25 mouse cellular contexts compared by ENCODE assay signal in the genomic region with DNA sequence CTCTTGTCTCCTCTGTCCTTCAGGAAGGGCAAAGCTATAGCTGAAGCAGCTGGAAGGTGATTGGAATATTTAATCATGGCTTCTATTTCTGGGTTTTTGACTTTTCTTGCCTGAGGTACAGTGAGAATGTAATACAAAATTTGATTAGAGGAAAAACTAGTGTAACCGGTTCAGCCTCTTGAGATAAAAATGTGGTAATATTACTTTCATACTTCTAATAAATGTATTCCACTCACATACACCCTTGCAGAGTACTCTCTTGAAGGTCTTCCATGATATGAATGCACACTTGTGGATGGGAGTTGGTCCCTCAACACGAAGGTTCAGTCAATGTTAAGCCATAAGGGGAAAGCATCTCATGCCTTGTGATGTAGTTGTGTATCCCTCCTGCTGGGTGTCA.
A peak's percentile ranks its signal among the peaks of the same experiment; 100 is the strongest.
DNase-seq lines count a peak whose midpoint lies in the region; ATAC-seq and TF ChIP-seq lines count a peak whose summit lies in the region.
"Had no signal": no experiment of that assay in that cellular context is flagged by ENCODE, and none has a peak within 500 bp of the region (broad histone marks: within the 10 kb centered on the region; RNA-seq: fewer than 3 reads in every experiment).

No protein-coding gene starts in this region.

- peak; percentile 30 for DNase-seq in limb, embryonic 14.5 days (ENCODE audit: low spot score)
- DNase-seq in limb, embryonic 10.5 days (ENCODE audit: low spot score), result no peak
- no peak for DNase-seq in lung, postnatal 4 days
- no peak for DNase-seq in testis, postnatal 14 days (ENCODE audit: low spot score)
- no peak for DNase-seq in embryo, embryonic 10 days (ENCODE audit: low spot score)
- DNase-seq: adrenal gland, adult 2 months; adrenal gland, postnatal 14 days; cerebellum, adult 11-12 months; cerebellum, adult 8-10 months; cerebellum, postnatal 10 days; cerebellum, postnatal 36 days; gastrocnemius, postnatal 25 days; heart, adult 18-20 months; heart, postnatal 10 days; heart, postnatal 4 days had no signal

- H3K4me3 ChIP-seq in limb, embryonic 14.5 days (replicated peaks; ENCODE audit: low read length), result no peak overlapping the region
- no peak overlapping the region for H3K4me3 ChIP-seq in limb, embryonic 10.5 days
- H3K4me3 ChIP-seq in lung, embryonic 16.5 days (ENCODE audit: low read length), result no peak overlapping the region
- peak overlapping the region; percentile 42 for H3K4me3 ChIP-seq in testis, adult 2 months (ENCODE audit: control insufficient read depth, low read depth, low read length)
- H3K4me3 ChIP-seq: embryonic facial prominence, embryonic 12.5 days; erythroblast, embryonic 14.5 days; forebrain, embryonic 12.5 days; forebrain, embryonic 15.5 days; heart, embryonic 12.5 days; heart, embryonic 15.5 days had no signal

- H3K36me3 ChIP-seq in limb, embryonic 14.5 days (ENCODE audit: control insufficient read depth, insufficient read depth, low read length), result no peaks in the 10 kb centered on the region
- H3K36me3 ChIP-seq in limb, embryonic 10.5 days, result no peaks in the 10 kb centered on the region
- H3K36me3 ChIP-seq in lung, embryonic 16.5 days (ENCODE audit: control insufficient read depth, insufficient read depth, low read length), result no peaks in the 10 kb centered on the region
- no peaks in the 10 kb centered on the region for H3K36me3 ChIP-seq in testis, adult 2 months (ENCODE audit: control insufficient read depth, insufficient read depth, low read length)
- H3K36me3 ChIP-seq: embryonic facial prominence, embryonic 12.5 days; forebrain, embryonic 12.5 days; forebrain, embryonic 15.5 days; heart, embryonic 12.5 days; heart, embryonic 15.5 days had no signal

- no peak for TF ChIP-seq POLR2A in limb, embryonic 14.5 days (IDR thresholded peaks at IDR 0.05; ENCODE audit: borderline replicate concordance, extremely low read depth, insufficient read depth, insufficient read length)
- TF ChIP-seq POLR2A in testis, adult 2 months (IDR thresholded peaks at IDR 0.05; ENCODE audit: control insufficient read depth, low read depth, low read length), result no peak

- no peaks in the 10 kb centered on the region for H3K9me3 ChIP-seq in limb, embryonic 14.5 days (ENCODE audit: control insufficient read depth, low read length)
- H3K9me3 ChIP-seq in limb, embryonic 10.5 days (replicated peaks), result no peaks in the 10 kb centered on the region
- H3K9me3 ChIP-seq in lung, embryonic 16.5 days (ENCODE audit: control insufficient read depth, low read length), result no peaks in the 10 kb centered on the region
- H3K9me3 ChIP-seq: embryonic facial prominence, embryonic 12.5 days; forebrain, embryonic 12.5 days; forebrain, embryonic 15.5 days; heart, embryonic 12.5 days; heart, embryonic 15.5 days had no signal

- H3K9ac ChIP-seq in limb, embryonic 14.5 days (ENCODE audit: low read depth, low read length, severe bottlenecking), result no peak overlapping the region
- H3K9ac ChIP-seq in lung, embryonic 16.5 days (ENCODE audit: low read length), result no peak overlapping the region
- H3K9ac ChIP-seq: embryonic facial prominence, embryonic 12.5 days; forebrain, embryonic 12.5 days; forebrain, embryonic 15.5 days; heart, embryonic 12.5 days; heart, embryonic 15.5 days; hindbrain, embryonic 14.5 days had no signal

- H3K27me3 ChIP-seq in limb, embryonic 14.5 days (ENCODE audit: control insufficient read depth, insufficient read depth, low read length), result no peaks in the 10 kb centered on the region
- H3K27me3 ChIP-seq in limb, embryonic 10.5 days (ENCODE audit: low read depth, poor library complexity, severe bottlenecking), result no peaks in the 10 kb centered on the region
- H3K27me3 ChIP-seq in lung, embryonic 16.5 days (ENCODE audit: control insufficient read depth, insufficient read depth, low read depth, low read length), result no peaks in the 10 kb centered on the region
- no peaks in the 10 kb centered on the region for H3K27me3 ChIP-seq in testis, adult 2 months (ENCODE audit: control insufficient read depth, insufficient read depth, low read length)
- H3K27me3 ChIP-seq: embryonic facial prominence, embryonic 12.5 days; forebrain, embryonic 12.5 days; forebrain, embryonic 15.5 days; heart, embryonic 12.5 days; heart, embryonic 15.5 days had no signal

- no peak overlapping the region for H3K4me2 ChIP-seq in limb, embryonic 14.5 days (replicated peaks; ENCODE audit: low read depth, low read length, severe bottlenecking)
- H3K4me2 ChIP-seq in lung, embryonic 16.5 days (ENCODE audit: low read depth, low read length), result no peak overlapping the region
- H3K4me2 ChIP-seq: embryonic facial prominence, embryonic 12.5 days; forebrain, embryonic 12.5 days; forebrain, embryonic 15.5 days; heart, embryonic 12.5 days; heart, embryonic 15.5 days; hindbrain, embryonic 14.5 days had no signal

- WGBS in limb, embryonic 14.5 days, result 87% methylated on average over 2 of the region's 2 CpGs
- WGBS in limb, embryonic 10.5 days, result 95% methylated on average over 2 of the region's 2 CpGs
- 54% methylated on average over 2 of the region's 2 CpGs for WGBS in lung, embryonic 16.5 days

- no peak for TF ChIP-seq CTCF in testis, adult 2 months (IDR thresholded peaks at IDR 0.05; ENCODE audit: control insufficient read depth, insufficient read depth, insufficient replicate concordance, low read depth, low read length)

- H3K27ac ChIP-seq in limb, embryonic 14.5 days (replicated peaks; ENCODE audit: low read depth, low read length), result no peak overlapping the region
- no peak overlapping the region for H3K27ac ChIP-seq in limb, embryonic 10.5 days
- peak overlapping the region; percentile 68 for H3K27ac ChIP-seq in lung, embryonic 16.5 days (ENCODE audit: low read length)
- no peak overlapping the region for H3K27ac ChIP-seq in testis, adult 2 months (ENCODE audit: control insufficient read depth, insufficient read depth, low read depth, low read length)
- H3K27ac ChIP-seq: embryonic facial prominence, embryonic 12.5 days; forebrain, embryonic 12.5 days; forebrain, embryonic 15.5 days; heart, embryonic 15.5 days; hindbrain, embryonic 14.5 days; hindbrain, postnatal 0 days had no signal

- H3K4me1 ChIP-seq in limb, embryonic 14.5 days (ENCODE audit: control insufficient read depth, insufficient read depth, low read length), result peaks cover 12% of the 10 kb centered on the region
- peaks cover 22% of the 10 kb centered on the region for H3K4me1 ChIP-seq in limb, embryonic 10.5 days
- H3K4me1 ChIP-seq in lung, embryonic 16.5 days (replicated peaks; ENCODE audit: control insufficient read depth, insufficient read depth, low read length), result peaks cover 17% of the 10 kb centered on the region
- no peaks in the 10 kb centered on the region for H3K4me1 ChIP-seq in testis, adult 2 months (ENCODE audit: control insufficient read depth, insufficient read depth, low read length)
- H3K4me1 ChIP-seq: forebrain, embryonic 12.5 days; forebrain, embryonic 15.5 days had no signal

- ATAC-seq in limb, embryonic 14.5 days (ENCODE audit: low FRiP score, low read depth), result no peak
- peak; percentile 70 for ATAC-seq in lung, embryonic 16.5 days (ENCODE audit: low read depth)
- ATAC-seq: forebrain, embryonic 15.5 days; hindbrain, postnatal 0 days had no signal
